Mouse (Mus musculus): ENCODE measurements around the gene Rabac1.

Rabac1 gene

GRCm38 (mm10) chr7:24971972-24972893, at the start of gene Rabac1:
Rabac1 (minus strand) TSS chr7:24972754.
- DNase-seq (ENCODE audit: low read depth) = peak; percentile 94

- no peak for DNase-seq (ENCODE audit: low read depth)
These were observed 39.0 kb upstream of the Rabac1 start for GRCm38 (mm10) chr7:25011592-25011991.

GRCm38 (mm10) chr7:25010090-25010913, 37.7 kb upstream of the Rabac1 start:
- peak; percentile 40 for DNase-seq (ENCODE audit: low read depth)

GRCm38 (mm10) chr7:25009099-25009700, 36.6 kb upstream of the Rabac1 start:
- no peak for DNase-seq (ENCODE audit: low read depth)

GRCm38 (mm10) chr7:25008635-25009034, 36.1 kb upstream of the Rabac1 start:
- peak; percentile 65 for DNase-seq (ENCODE audit: low read depth)

- no peak for DNase-seq (ENCODE audit: low read depth)
These were observed 35.2 kb upstream of the Rabac1 start for GRCm38 (mm10) chr7:25007609-25008374.

- DNase-seq (ENCODE audit: low read depth) = no peak
These were observed 34.2 kb upstream of the Rabac1 start for GRCm38 (mm10) chr7:25006586-25007364.

- no peak for DNase-seq (ENCODE audit: low read depth)
These were observed 33.6 kb upstream of the Rabac1 start for GRCm38 (mm10) chr7:25006171-25006570.

GRCm38 (mm10) chr7:25005421-25006065, 33.0 kb upstream of the Rabac1 start, which contains the start of gene Atp1a3:
Atp1a3 (minus strand) TSS chr7:25005958.
- DNase-seq (ENCODE audit: low read depth) = no peak

- no peak for DNase-seq (ENCODE audit: low read depth)
These were observed 32.3 kb upstream of the Rabac1 start for GRCm38 (mm10) chr7:25004806-25005205.

GRCm38 (mm10) chr7:25003820-25004388, 31.4 kb upstream of the Rabac1 start:
- DNase-seq (ENCODE audit: low read depth) = no peak

GRCm38 (mm10) chr7:25003291-25003690, 30.7 kb upstream of the Rabac1 start:
- DNase-seq (ENCODE audit: low read depth) = no peak

- DNase-seq (ENCODE audit: low read depth) = peak; percentile 75
These were observed 28.2 kb upstream of the Rabac1 start for GRCm38 (mm10) chr7:25000711-25001110.

GRCm38 (mm10) chr7:25000211-25000610, 27.7 kb upstream of the Rabac1 start:
- peak; percentile 63 for DNase-seq (ENCODE audit: low read depth)

GRCm38 (mm10) chr7:24993081-24993480, 20.5 kb upstream of the Rabac1 start:
- no peak for DNase-seq (ENCODE audit: low read depth)

- DNase-seq (ENCODE audit: low read depth) = no peak
These were observed 17.9 kb upstream of the Rabac1 start for GRCm38 (mm10) chr7:24990478-24990877.

- no peak for DNase-seq (ENCODE audit: low read depth)
These were observed 15.4 kb upstream of the Rabac1 start for GRCm38 (mm10) chr7:24987941-24988340.

- no peak for DNase-seq (ENCODE audit: low read depth)
These were observed 13.2 kb upstream of the Rabac1 start for GRCm38 (mm10) chr7:24985799-24986198.

- no peak for DNase-seq (ENCODE audit: low read depth)
These were observed 11.8 kb upstream of the Rabac1 start for GRCm38 (mm10) chr7:24984307-24984706.

- DNase-seq (ENCODE audit: low read depth) = no peak
These were observed 10.8 kb upstream of the Rabac1 start for GRCm38 (mm10) chr7:24983396-24983795.
